Mouse (Mus musculus) intestine, postnatal 0 days (tissue): ENCODE data around the gene Tbxas1. TPM values are rescaled to one million over a fixed set of nuclear protein-coding genes. Genes with fewer than 3 reads are reported as not detected.

ENCODE experiments used
- ATAC-seq: fragments of 200-750 bp; cut with Nextera tagmentation; 2 replicates; pipeline ENCODE4 v1.8.0; 2017; ENCODE audit warnings: mild to moderate bottlenecking, moderate TSS enrichment, moderate library complexity
- H3K27ac ChIP-seq: fragments of 300-500 bp; sonication (generic); 2 replicates; pipeline ENCODE4 v1.5.1; 2014; ENCODE audit warnings: mild to moderate bottlenecking, low read depth, low read length, moderate library complexity
- H3K27me3 ChIP-seq: fragments of 300-500 bp; sonication (generic); replicated peaks from 2 replicates; pipeline ENCODE4 v1.6.1; 2014; ENCODE audit warnings: low read length, mixed read lengths; ENCODE audit not compliant: control insufficient read depth, insufficient read depth
- H3K36me3 ChIP-seq: fragments of 300-500 bp; sonication (generic); 2 replicates; pipeline ENCODE4 v1.6.1; 2014; ENCODE audit warnings: mild to moderate bottlenecking, moderate library complexity; ENCODE audit not compliant: control insufficient read depth, insufficient read depth
- H3K4me1 ChIP-seq: fragments of 300-500 bp; sonication (generic); replicated peaks from 2 replicates; pipeline ENCODE4 v1.6.1; 2014; ENCODE audit warnings: antibody characterized with exemption, low read length, mixed read lengths; ENCODE audit not compliant: control insufficient read depth, insufficient read depth
- H3K4me2 ChIP-seq: fragments of 300-500 bp; sonication (generic); replicated peaks from 2 replicates; pipeline ENCODE4 v1.6.1; 2014; ENCODE audit warnings: low read depth, mild to moderate bottlenecking, moderate library complexity
- H3K4me3 ChIP-seq: fragments of 300-500 bp; sonication (generic); 2 replicates; pipeline ENCODE4 v1.5.1; 2014; ENCODE audit warnings: low read depth, low read length
- H3K9ac ChIP-seq: fragments of 300-500 bp; sonication (generic); 2 replicates; pipeline ENCODE4 v1.6.1; 2014; ENCODE audit warnings: mild to moderate bottlenecking, low read depth, low read length
- H3K9me3 ChIP-seq: fragments of 300-500 bp; sonication (generic); 2 replicates; pipeline ENCODE4 v1.6.1; 2016; ENCODE audit warnings: mixed run types; ENCODE audit not compliant: control insufficient read depth
- CTCF ChIP-seq: sonication (generic); IDR thresholded peaks from 2 replicates; pipeline ENCODE4 v1.5.1; 2016; ENCODE audit warnings: low read depth, mild to moderate bottlenecking, control low read depth, antibody characterized with exemption, moderate library complexity
- WGBS: fragments of 180-500 bp; shearing (Covaris S2); extraction: QIAGEN DNeasy Blood & Tissue Kit; methylation state at CpG from one replicate; pipeline ENCODE4 v1.1.7; 2014; 5-methylcytosine and 5-hydroxymethylcytosine counted together
- polyA plus RNA-seq: library from polyadenylated mRNA; unstranded; fragments of >200 nt; fragmentation: Nextera tagmentation; extraction: Ambion mirVana; gene quantifications from 2 replicates; pipeline ENCODE4 v1.2.1, GENCODE M21; 2015

Tbxas1 gene
- polyA plus RNA-seq, 1 experiment from 2014 or later = 2.1 TPM

DNA sequence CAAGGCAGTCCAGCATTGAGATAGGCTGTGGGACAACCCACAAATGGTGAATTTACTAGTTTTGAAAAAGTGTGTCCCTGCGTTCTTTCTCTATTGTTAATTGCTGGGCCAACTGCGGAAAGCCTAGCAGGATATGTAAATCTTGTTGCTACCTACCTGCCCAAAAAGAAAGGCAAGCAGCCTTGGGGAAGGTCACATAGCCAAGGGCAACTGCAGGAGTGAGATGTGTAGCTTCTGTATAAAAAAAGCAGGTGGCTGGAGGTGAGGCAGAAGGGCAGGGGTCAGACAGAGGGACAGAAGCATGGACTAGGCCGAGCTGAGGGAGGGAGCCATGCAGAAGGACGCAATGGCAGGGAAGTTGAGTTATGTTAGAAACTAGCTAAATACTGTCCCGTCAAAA lies 257.4 kb downstream of the Tbxas1 start:
- no peak for ATAC-seq
- Histone ChIP-seq H3K4me2 (no peak overlapping the region), H3K27me3 (no peaks in the 10 kb centered on the region), H3K9ac (no peak overlapping the region), H3K27ac (no peak overlapping the region), H3K4me3 (no peak overlapping the region), H3K4me1 (no peaks in the 10 kb centered on the region), H3K36me3 (peaks cover 15% of the 10 kb centered on the region; the same call in 1 of the 2 replicates), H3K9me3 (no peaks in the 10 kb centered on the region)
- TF ChIP-seq CTCF = no peak
- 80% methylated on average over 5 of the region's 5 CpGs for WGBS

Other genes with a start within 250 kb of the Tbxas1 start
- gene Klrg2, start 238.2 kb upstream of the Tbxas1 start, polyA plus RNA-seq = 0.31 and 0.44 TPM in 2 replicates
- 0.81 and 0.92 TPM in 2 replicates for gene Clec2l, start 212.3 kb upstream of the Tbxas1 start, polyA plus RNA-seq
- 12.0 and 15.4 TPM in 2 replicates for gene Hipk2, start 761 bp downstream of the Tbxas1 start, polyA plus RNA-seq
- 18.9 and 21.1 TPM in 2 replicates for gene Parp12, start 242.9 kb downstream of the Tbxas1 start, polyA plus RNA-seq